Mouse (Mus musculus): ENCODE measurements around the gene Gpatch1.

DNA sequence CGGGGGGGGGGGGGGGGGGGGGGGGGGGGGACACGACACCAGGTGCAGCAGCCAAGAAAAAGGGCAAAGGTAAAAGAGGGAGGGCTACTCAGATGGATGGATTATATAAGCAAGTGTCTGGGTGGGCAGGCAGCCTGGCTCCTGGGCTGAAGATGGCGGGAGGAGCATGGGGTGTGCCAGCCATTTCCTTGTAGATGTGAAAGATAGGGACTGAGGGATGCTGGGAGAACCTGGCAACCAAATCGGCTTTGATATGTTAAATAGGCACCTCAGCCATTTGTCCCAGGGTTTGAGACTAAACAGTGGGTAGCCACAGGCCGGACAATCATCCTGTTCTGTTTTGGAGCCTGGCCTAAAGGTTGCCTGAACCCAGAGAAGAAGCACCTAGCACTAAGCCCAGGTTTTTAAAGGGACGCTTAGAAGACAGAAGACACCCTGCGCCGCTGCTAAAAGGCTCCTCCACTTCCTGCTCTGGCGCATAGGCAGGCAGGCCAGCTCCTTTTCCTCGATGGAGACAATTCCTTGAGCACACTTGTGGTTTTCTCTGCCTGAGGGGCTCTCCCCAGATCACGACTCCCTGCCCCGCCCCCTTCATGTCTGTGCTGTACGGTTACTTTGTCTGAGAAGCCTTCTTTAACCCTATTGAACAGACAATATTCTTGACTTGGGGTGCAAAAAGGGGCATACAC, 4.6 kb upstream of the Gpatch1 start:
- no peak for TF ChIP-seq CTCF (IDR thresholded peaks at IDR 0.05; ENCODE audit: low read depth)
- no peak for TF ChIP-seq EP300 (IDR thresholded peaks at IDR 0.05; ENCODE audit: low read depth)
